Comparison of ENCODE assay signal across 9 mouse cellular contexts in genomic region chr13:24604096-24604495, GRCm38 (mm10). TPM values are rescaled to one million over a fixed set of nuclear protein-coding genes. Genes with fewer than 3 reads are reported as not detected.
DNase-seq lines count a peak whose midpoint lies in the region; ATAC-seq and TF ChIP-seq lines count a peak whose summit lies in the region.
"Had no signal": no experiment of that assay in that cellular context is flagged by ENCODE, and none has a peak within 500 bp of the region (broad histone marks: within the 10 kb centered on the region; RNA-seq: fewer than 3 reads in every experiment).

No protein-coding gene starts in this region.

- H3K36me3 ChIP-seq in intestine, embryonic 15.5 days: no peaks in the 10 kb centered on the region
- no peaks in the 10 kb centered on the region for H3K36me3 ChIP-seq in intestine, postnatal 0 days (ENCODE audit: control insufficient read depth, insufficient read depth)
- H3K36me3 ChIP-seq in hindbrain, embryonic 14.5 days (replicated peaks; ENCODE audit: control insufficient read depth, insufficient read depth): no peaks in the 10 kb centered on the region

- H3K9me3 ChIP-seq in intestine, embryonic 15.5 days: no peaks in the 10 kb centered on the region
- H3K9me3 ChIP-seq in intestine, postnatal 0 days (ENCODE audit: control insufficient read depth): no peaks in the 10 kb centered on the region
- no peaks in the 10 kb centered on the region for H3K9me3 ChIP-seq in hindbrain, embryonic 14.5 days (ENCODE audit: control insufficient read depth, low read length)

- H3K4me3 ChIP-seq in intestine, embryonic 15.5 days (replicated peaks): no peak overlapping the region
- no peak overlapping the region for H3K4me3 ChIP-seq in intestine, postnatal 0 days (ENCODE audit: low read depth, low read length)
- H3K4me3 ChIP-seq in hindbrain, embryonic 14.5 days (replicated peaks; ENCODE audit: low read length): no peak overlapping the region

- no peaks in the 10 kb centered on the region for H3K27me3 ChIP-seq in intestine, embryonic 15.5 days (replicated peaks)
- no peaks in the 10 kb centered on the region for H3K27me3 ChIP-seq in intestine, postnatal 0 days (replicated peaks; ENCODE audit: control insufficient read depth, insufficient read depth, low read length)
- no peaks in the 10 kb centered on the region for H3K27me3 ChIP-seq in hindbrain, embryonic 14.5 days (ENCODE audit: control insufficient read depth, insufficient read depth, low read length)

- 0 out of 2 replicates have a peak, but pooled peaks have one; percentile 29 for ATAC-seq in intestine, embryonic 15.5 days
- ATAC-seq in intestine, postnatal 0 days: no peak
- ATAC-seq in hindbrain, embryonic 14.5 days (ENCODE audit: low FRiP score): no peak

- 42% methylated on average over 2 of the region's 4 CpGs for WGBS in intestine, embryonic 15.5 days
- WGBS in intestine, postnatal 0 days: 30% methylated on average over 4 of the region's 4 CpGs
- 27% methylated on average over 3 of the region's 4 CpGs for WGBS in hindbrain, embryonic 14.5 days

- peaks cover 13% of the 10 kb centered on the region; the same call in 1 of the 2 replicates for H3K4me1 ChIP-seq in intestine, embryonic 15.5 days (replicated peaks)
- H3K4me1 ChIP-seq in intestine, postnatal 0 days (replicated peaks; ENCODE audit: control insufficient read depth, insufficient read depth, low read length): no peaks in the 10 kb centered on the region
- H3K4me1 ChIP-seq in hindbrain, embryonic 14.5 days (replicated peaks; ENCODE audit: control insufficient read depth, insufficient read depth, low read length): peaks cover 23% of the 10 kb centered on the region

- H3K27ac ChIP-seq in intestine, embryonic 15.5 days: no peak overlapping the region
- no peak overlapping the region for H3K27ac ChIP-seq in intestine, postnatal 0 days (ENCODE audit: low read depth, low read length)
- no peak overlapping the region for H3K27ac ChIP-seq in hindbrain, embryonic 14.5 days
- H3K27ac ChIP-seq: left cerebral cortex, adult 2 months had no signal

- H3K9ac ChIP-seq in intestine, embryonic 15.5 days: no peak overlapping the region
- H3K9ac ChIP-seq in intestine, postnatal 0 days (ENCODE audit: low read depth, low read length): no peak overlapping the region
- no peak overlapping the region for H3K9ac ChIP-seq in hindbrain, embryonic 14.5 days

- no peak overlapping the region for H3K4me2 ChIP-seq in intestine, embryonic 15.5 days (replicated peaks)
- H3K4me2 ChIP-seq in intestine, postnatal 0 days (replicated peaks; ENCODE audit: low read depth): no peak overlapping the region
- H3K4me2 ChIP-seq in hindbrain, embryonic 14.5 days (replicated peaks): peak overlapping the region; percentile 53; the same call in 1 of the 2 replicates

- no peak for TF ChIP-seq CTCF in intestine, postnatal 0 days (IDR thresholded peaks at IDR 0.05; ENCODE audit: low read depth)

- DNase-seq in thymus, postnatal 4 days: peak; percentile 49
- DNase-seq in thymus, postnatal 0 days (ENCODE audit: low spot score): no peak
- DNase-seq in hindbrain, embryonic 14.5 days (ENCODE audit: low spot score): no peak
- DNase-seq in yolk sac, embryonic 10.5 days (ENCODE audit: low spot score): peak; percentile 19
- DNase-seq in frontal cortex, postnatal 36 days (ENCODE audit: low spot score in 2 of 2): no peak
- no peak for DNase-seq in adrenal gland, postnatal 10 days

RNA-seq across cellular contexts. Expression of gene Ripor2, which starts 22.1 kb away (rescaled TPM):
- polyA plus RNA-seq in intestine, embryonic 15.5 days (2015; fragmentation: Nextera tagmentation; extraction: Ambion mirVana): 1.7 and 1.9 TPM in 2 replicates
- polyA plus RNA-seq in intestine, postnatal 0 days (2015; fragmentation: Nextera tagmentation; extraction: Ambion mirVana): 0.70 and 0.80 TPM in 2 replicates
- polyA plus RNA-seq in thymus, postnatal 0 days (2015; fragmentation: Nextera tagmentation; extraction: Ambion mirVana): 16.3 and 18.6 TPM in 2 replicates
- polyA plus RNA-seq in hindbrain, embryonic 14.5 days (2014; fragmentation: Nextera tagmentation; extraction: Ambion mirVana): 21.9 and 25.9 TPM in 2 replicates
- 10 to 100 TPM in 1 of 2 experiments, 1 to 10 TPM in 1; 7.5 to 10.9 TPM for total RNA-seq in adrenal gland, postnatal 10 days (2021)

Comparison
In these comparisons a context has a peak if more than half of its experiments do, and no peak if none do; other contexts are left out.
1. DNase-seq: peak in thymus, postnatal 4 days (single experiment) and yolk sac, embryonic 10.5 days (single experiment); none in thymus, postnatal 0 days (single experiment), hindbrain, embryonic 14.5 days (single experiment), frontal cortex, postnatal 36 days (0 of 2) and adrenal gland, postnatal 10 days (single experiment).